Mouse (Mus musculus) embryonic fibroblast, embryonic 13.5 days (primary cell): ENCODE results near the gene Art3.

Source experiments
- CTCF ChIP-seq: IDR thresholded peaks from 2 replicates; pipeline ENCODE4 v1.5.1; 2011; ENCODE audit warnings: mild to moderate bottlenecking, control low read depth, low read length, moderate library complexity, borderline replicate concordance; ENCODE audit not compliant: insufficient read depth
- POLR2A ChIP-seq: IDR thresholded peaks from 2 replicates; pipeline ENCODE4 v1.6.1; 2011; ENCODE audit warnings: low read depth, mild to moderate bottlenecking, control low read depth, low read length, moderate library complexity

DNA sequence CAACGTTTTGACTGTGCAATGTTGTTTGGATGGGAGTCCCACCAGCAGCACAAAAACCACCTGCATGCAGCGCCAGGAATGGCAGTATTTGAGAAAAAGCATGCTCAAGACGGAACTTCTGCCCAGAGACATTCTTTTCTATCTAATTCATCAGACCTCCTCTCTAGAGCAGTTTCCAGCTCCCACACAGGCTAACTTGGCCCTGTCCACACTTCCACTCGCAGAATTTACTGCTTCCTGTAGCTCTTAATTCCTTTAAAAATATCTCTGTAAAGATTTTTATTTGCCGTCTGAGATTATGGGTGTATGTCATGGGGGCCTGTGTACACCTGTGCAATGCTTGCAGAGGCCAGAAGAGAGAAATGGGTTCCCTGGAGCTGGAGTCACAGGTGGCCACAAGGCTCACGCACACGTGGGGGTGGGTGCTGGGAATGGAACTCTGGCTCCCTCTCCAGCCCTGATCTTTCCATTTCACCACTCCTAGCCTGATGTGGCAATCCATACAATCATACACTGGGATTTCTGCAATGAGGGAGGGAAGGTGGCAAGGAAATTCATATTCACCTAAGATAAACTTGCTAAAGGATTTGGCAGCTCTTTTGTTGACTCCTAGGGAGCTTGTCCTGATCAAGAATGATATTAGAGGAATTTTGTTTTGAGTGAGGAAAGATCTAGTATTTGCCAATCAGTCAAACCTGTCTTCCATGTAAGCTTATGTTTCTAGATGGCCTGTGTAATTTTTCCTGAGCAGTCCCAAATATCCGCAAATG is 9.8 kb upstream of the Art3 start:
- TF ChIP-seq CTCF (no peak), POLR2A (no peak)
